Mouse (Mus musculus): ENCODE results near the gene Irak1.
A peak's percentile ranks its signal among the peaks of the same experiment; 100 is the strongest.

Gene Irak1

GRCm38 (mm10) chrX:73965307-73965706 lies 58.4 kb downstream of the Irak1 start:
- DNase-seq = peak; percentile 83

- DNase-seq = peak; percentile 45
Observed at GRCm38 (mm10) chrX:73964363-73964762, 59.4 kb downstream of the Irak1 start.

All from thymus, postnatal 14 days (tissue).